Mouse (Mus musculus): ENCODE results near the gene Clmp. TPM values are rescaled to one million over a fixed set of nuclear protein-coding genes. Genes with fewer than 3 reads are reported as not detected.
A peak's percentile ranks its signal among the peaks of the same experiment; 100 is the strongest.

Gene Clmp
- 26.2 and 29.7 TPM in 2 replicates for polyA plus RNA-seq (2014; fragmentation: Nextera tagmentation; extraction: Ambion mirVana)

DNA sequence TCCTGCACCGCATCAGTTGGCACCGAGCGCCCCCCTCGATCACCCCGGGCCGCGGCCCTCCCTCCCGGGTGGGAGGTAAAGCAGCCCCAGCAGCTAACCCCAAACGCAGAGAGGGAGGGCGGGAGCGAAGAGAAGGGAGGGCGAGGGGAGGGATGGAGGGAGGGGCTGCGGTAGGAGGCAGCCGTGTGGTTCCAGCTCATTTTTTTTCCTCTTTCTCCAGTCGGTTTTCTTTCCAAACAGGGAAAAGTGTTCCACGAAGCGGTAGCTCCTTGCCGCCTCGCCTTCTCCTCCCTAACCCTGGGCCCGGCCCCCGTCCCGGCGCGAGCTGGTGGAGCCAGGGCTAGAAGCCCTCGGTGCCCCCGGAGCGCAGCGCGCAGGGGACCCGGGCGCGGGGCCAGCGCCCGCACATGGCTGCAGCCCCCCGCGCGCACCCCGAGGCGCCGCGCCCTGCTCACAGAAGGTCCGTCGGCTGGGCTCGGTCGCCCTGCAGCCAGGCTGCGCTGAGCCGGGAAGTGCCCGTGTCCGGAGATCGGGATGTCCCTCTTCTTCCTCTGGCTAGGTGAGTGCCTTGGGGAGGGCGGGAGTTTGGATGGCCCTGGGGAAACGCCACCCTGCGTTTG lies at the start of gene Clmp:
Clmp (plus strand) TSS at position 162 of the 620 bp plus-strand sequence.
- ATAC-seq (ENCODE audit: low FRiP score) (peak; percentile 77), DNase-seq (ENCODE audit: low spot score, missing footprints) (peak; percentile 95)
- Histone ChIP-seq H3K27me3 (ENCODE audit: control insufficient read depth, insufficient read depth, low read length) (peaks cover 9% of the 10 kb centered on the region), H3K9ac (ENCODE audit: low read length) (peak within 1 kb of the TSS; percentile 76), H3K36me3 (ENCODE audit: control insufficient read depth, insufficient read depth, low read length) (no peaks in the 10 kb centered on the region), H3K9me3 (ENCODE audit: control insufficient read depth, low read length) (no peaks in the 10 kb centered on the region), H3K4me3 (ENCODE audit: low read depth, low read length) (peak within 1 kb of the TSS; percentile 55), H3K4me1 (ENCODE audit: control insufficient read depth, insufficient read depth, low read length) (no peaks in the 10 kb centered on the region), H3K4me2 (peak within 1 kb of the TSS; percentile 93), H3K27ac (ENCODE audit: low read depth, low read length) (peak within 1 kb of the TSS; percentile 65)
- under 1% methylated on average over 52 of the region's 53 CpGs for WGBS

GRCm38 (mm10) chr9:40636054-40636453 lies 49.7 kb upstream of the Clmp start:
- Histone ChIP-seq H3K9me3 (ENCODE audit: control insufficient read depth, low read length) (no peaks in the 10 kb centered on the region), H3K4me1 (ENCODE audit: control insufficient read depth, insufficient read depth, low read length) (peaks cover 13% of the 10 kb centered on the region), H3K4me2 (no peak overlapping the region), H3K9ac (ENCODE audit: low read length) (no peak overlapping the region), H3K4me3 (ENCODE audit: low read depth, low read length) (no peak overlapping the region), H3K27ac (ENCODE audit: low read depth, low read length) (no peak overlapping the region), H3K36me3 (ENCODE audit: control insufficient read depth, insufficient read depth, low read length) (no peaks in the 10 kb centered on the region), H3K27me3 (ENCODE audit: control insufficient read depth, insufficient read depth, low read length) (no peaks in the 10 kb centered on the region)
- ATAC-seq (ENCODE audit: low FRiP score) (no peak), DNase-seq (ENCODE audit: low spot score, missing footprints) (peak; percentile 91)
- WGBS = 29% methylated on average over 2 of the region's 2 CpGs

- WGBS = 30% methylated on average over 8 of the region's 8 CpGs
- peak overlapping the region; percentile 55; the same call in 1 of the 2 replicates for H3K9ac ChIP-seq (ENCODE audit: low read length)
- H3K4me3 ChIP-seq (ENCODE audit: low read depth, low read length) = peak overlapping the region; percentile 32
- H3K36me3 ChIP-seq (ENCODE audit: control insufficient read depth, insufficient read depth, low read length) = no peaks in the 10 kb centered on the region
- H3K27me3 ChIP-seq (ENCODE audit: control insufficient read depth, insufficient read depth, low read length) = no peaks in the 10 kb centered on the region
- ATAC-seq (ENCODE audit: low FRiP score) (peak; percentile 31), DNase-seq (ENCODE audit: low spot score, missing footprints) (peak; percentile 92)
- peak overlapping the region; percentile 62 for H3K4me2 ChIP-seq
- H3K9me3 ChIP-seq (ENCODE audit: control insufficient read depth, low read length) = no peaks in the 10 kb centered on the region
- peaks cover 16% of the 10 kb centered on the region for H3K4me1 ChIP-seq (ENCODE audit: control insufficient read depth, insufficient read depth, low read length)
- H3K27ac ChIP-seq (ENCODE audit: low read depth, low read length) = peak overlapping the region; percentile 73
These were observed 47.9 kb upstream of the Clmp start for GRCm38 (mm10) chr9:40637705-40638393.

DNA sequence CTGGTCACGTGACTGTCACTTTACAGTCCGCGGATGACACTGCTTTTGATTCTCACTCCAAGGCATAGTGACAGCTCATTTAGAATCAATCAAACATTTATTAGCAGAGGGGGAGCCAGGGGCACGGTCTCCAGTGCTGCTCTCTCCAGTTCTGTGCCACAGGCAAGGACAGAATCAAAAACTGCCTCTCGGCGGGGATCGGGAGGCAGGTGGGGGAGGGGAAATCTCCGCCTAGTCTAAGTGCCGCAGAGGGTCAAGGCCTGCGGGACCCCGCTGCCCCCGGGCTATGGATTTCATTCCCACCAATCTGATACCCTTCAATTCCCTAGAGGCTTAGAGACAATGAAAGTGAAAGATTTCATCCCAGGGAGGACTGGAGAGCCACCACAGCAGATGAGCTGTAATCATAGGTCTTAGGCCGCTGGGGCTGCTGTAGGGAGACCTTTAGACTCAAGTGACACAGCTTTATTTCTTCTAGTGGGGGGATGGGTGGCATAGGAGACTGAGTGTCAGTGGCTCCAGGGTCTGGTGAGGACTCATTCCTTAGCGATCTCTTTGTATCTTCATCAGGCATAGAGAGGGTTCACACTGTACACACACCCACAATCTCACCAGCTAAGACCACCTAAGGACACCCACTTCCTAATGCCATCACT lies 47.2 kb upstream of the Clmp start:
- no peaks in the 10 kb centered on the region for H3K36me3 ChIP-seq (ENCODE audit: control insufficient read depth, insufficient read depth, low read length)
- ATAC-seq (ENCODE audit: low FRiP score) (peak; percentile 90), DNase-seq (ENCODE audit: low spot score, missing footprints) (peak; percentile 96)
- 1% methylated on average over 14 of the region's 14 CpGs for WGBS
- peak overlapping the region; percentile 55 for H3K9ac ChIP-seq (ENCODE audit: low read length)
- peaks cover 17% of the 10 kb centered on the region for H3K4me1 ChIP-seq (ENCODE audit: control insufficient read depth, insufficient read depth, low read length)
- no peaks in the 10 kb centered on the region for H3K9me3 ChIP-seq (ENCODE audit: control insufficient read depth, low read length)
- H3K4me2 ChIP-seq = peak overlapping the region; percentile 62
- peak overlapping the region; percentile 73 for H3K27ac ChIP-seq (ENCODE audit: low read depth, low read length)
- peak overlapping the region; percentile 32 for H3K4me3 ChIP-seq (ENCODE audit: low read depth, low read length)
- no peaks in the 10 kb centered on the region for H3K27me3 ChIP-seq (ENCODE audit: control insufficient read depth, insufficient read depth, low read length)

- Histone ChIP-seq H3K9ac (ENCODE audit: low read length) (no peak overlapping the region), H3K9me3 (ENCODE audit: control insufficient read depth, low read length) (no peaks in the 10 kb centered on the region), H3K27me3 (ENCODE audit: control insufficient read depth, insufficient read depth, low read length) (no peaks in the 10 kb centered on the region), H3K36me3 (ENCODE audit: control insufficient read depth, insufficient read depth, low read length) (no peaks in the 10 kb centered on the region), H3K4me3 (ENCODE audit: low read depth, low read length) (no peak overlapping the region), H3K27ac (ENCODE audit: low read depth, low read length) (no peak overlapping the region), H3K4me2 (no peak overlapping the region), H3K4me1 (ENCODE audit: control insufficient read depth, insufficient read depth, low read length) (peaks cover 17% of the 10 kb centered on the region)
- ATAC-seq (ENCODE audit: low FRiP score) (no peak), DNase-seq (ENCODE audit: low spot score, missing footprints) (no peak)
- 88% methylated on average over 10 of the region's 10 CpGs for WGBS
These were observed 46.1 kb upstream of the Clmp start for GRCm38 (mm10) chr9:40639536-40640187.

DNA sequence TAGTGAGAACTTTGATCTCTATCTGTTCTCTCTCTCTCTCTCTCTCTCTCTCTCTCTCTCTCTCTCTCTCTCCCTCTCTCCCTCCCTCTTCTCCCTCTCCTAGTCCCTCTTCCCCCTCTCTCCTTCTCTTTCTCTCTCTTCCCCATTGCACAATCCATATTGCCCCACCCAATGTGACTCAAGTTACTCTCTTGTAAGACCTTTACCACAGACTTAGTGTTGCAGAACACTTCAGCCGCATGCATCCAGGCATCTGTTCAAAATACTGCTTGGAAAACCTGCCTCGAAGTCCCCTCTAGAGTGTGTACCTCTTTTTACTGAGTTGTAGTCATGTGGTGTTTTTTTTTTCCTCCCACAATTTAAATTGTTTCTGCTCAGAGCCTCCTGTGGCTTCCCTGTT lies 44.4 kb upstream of the Clmp start:
- no peak overlapping the region for H3K4me2 ChIP-seq
- H3K4me3 ChIP-seq (ENCODE audit: low read depth, low read length) = no peak overlapping the region
- DNase-seq (ENCODE audit: low spot score, missing footprints) (no peak), ATAC-seq (ENCODE audit: low FRiP score) (no peak)
- H3K36me3 ChIP-seq (ENCODE audit: control insufficient read depth, insufficient read depth, low read length) = no peaks in the 10 kb centered on the region
- H3K9me3 ChIP-seq (ENCODE audit: control insufficient read depth, low read length) = no peaks in the 10 kb centered on the region
- no peaks in the 10 kb centered on the region for H3K27me3 ChIP-seq (ENCODE audit: control insufficient read depth, insufficient read depth, low read length)
- H3K9ac ChIP-seq (ENCODE audit: low read length) = no peak overlapping the region
- WGBS = 75% methylated on average over 2 of the region's 2 CpGs
- H3K4me1 ChIP-seq (ENCODE audit: control insufficient read depth, insufficient read depth, low read length) = peaks cover 17% of the 10 kb centered on the region
- H3K27ac ChIP-seq (ENCODE audit: low read depth, low read length) = no peak overlapping the region

GRCm38 (mm10) chr9:40642470-40643220 lies 43.1 kb upstream of the Clmp start:
- peak; percentile 91 for DNase-seq (ENCODE audit: low spot score, missing footprints)
- no peaks in the 10 kb centered on the region for H3K9me3 ChIP-seq (ENCODE audit: control insufficient read depth, low read length)
- H3K27ac ChIP-seq (ENCODE audit: low read depth, low read length) = peak overlapping the region; percentile 17; the same call in 1 of the 2 replicates
- ATAC-seq (ENCODE audit: low FRiP score) = no peak
- no peaks in the 10 kb centered on the region for H3K27me3 ChIP-seq (ENCODE audit: control insufficient read depth, insufficient read depth, low read length)
- H3K36me3 ChIP-seq (ENCODE audit: control insufficient read depth, insufficient read depth, low read length) = no peaks in the 10 kb centered on the region
- H3K4me1 ChIP-seq (ENCODE audit: control insufficient read depth, insufficient read depth, low read length) = peaks cover 15% of the 10 kb centered on the region
- H3K4me2 ChIP-seq = no peak overlapping the region
- 11% methylated on average over 16 of the region's 16 CpGs for WGBS
- no peak overlapping the region for H3K4me3 ChIP-seq (ENCODE audit: low read depth, low read length)
- H3K9ac ChIP-seq (ENCODE audit: low read length) = peak overlapping the region; percentile 4; the same call in 1 of the 2 replicates

- WGBS = 90% methylated on average over 3 of the region's 3 CpGs
- ATAC-seq (ENCODE audit: low FRiP score) = no peak
- Histone ChIP-seq H3K4me2 (no peak overlapping the region), H3K27ac (ENCODE audit: low read depth, low read length) (no peak overlapping the region), H3K36me3 (ENCODE audit: control insufficient read depth, insufficient read depth, low read length) (no peaks in the 10 kb centered on the region), H3K4me3 (ENCODE audit: low read depth, low read length) (no peak overlapping the region), H3K9ac (ENCODE audit: low read length) (no peak overlapping the region), H3K4me1 (ENCODE audit: control insufficient read depth, insufficient read depth, low read length) (no peaks in the 10 kb centered on the region), H3K27me3 (ENCODE audit: control insufficient read depth, insufficient read depth, low read length) (no peaks in the 10 kb centered on the region), H3K9me3 (ENCODE audit: control insufficient read depth, low read length) (no peaks in the 10 kb centered on the region)
- no peak for DNase-seq (ENCODE audit: low spot score, missing footprints)
These were observed 36.3 kb upstream of the Clmp start for GRCm38 (mm10) chr9:40649444-40649843.
